Mouse (Mus musculus) T-helper 17 cell (primary cell): ENCODE measurements around the gene Heatr5a.

Source experiments
- in situ Hi-C, 2 experiments: fragments of 300-600 bp; cut with MboI, MseI; formaldehyde crosslinking; loops; 1 replicate in 1 of 2; 2 replicates in 1 of 2; pipeline ENCODE4 v1.15.1; 2025; ENCODE audit warnings: high pct_unique_total_duplicates in 2 of 2

Gene Heatr5a

GRCm38 (mm10) chr12:51849902-51850301 lies 121.2 kb downstream of the Heatr5a start:
- in situ Hi-C loops, result no loop called here

- in situ Hi-C loops, result no loop called here
Measured at GRCm38 (mm10) chr12:51847953-51848680, 123.0 kb downstream of the Heatr5a start.

GRCm38 (mm10) chr12:51845261-51845660 lies 125.9 kb downstream of the Heatr5a start:
- in situ Hi-C loops, result no loop called here

- in situ Hi-C loops, result no loop called here
Measured at GRCm38 (mm10) chr12:51844771-51845256, 126.3 kb downstream of the Heatr5a start.

- in situ Hi-C loops, result no loop called here
Measured at GRCm38 (mm10) chr12:51843576-51844520, 127.3 kb downstream of the Heatr5a start.

GRCm38 (mm10) chr12:51842081-51842864 lies 128.8 kb downstream of the Heatr5a start:
- in situ Hi-C loops, result no loop called here

GRCm38 (mm10) chr12:51839856-51840255 lies 131.3 kb downstream of the Heatr5a start:
- in situ Hi-C loops, result no loop called here

- in situ Hi-C loops, result no loop called here
Measured at GRCm38 (mm10) chr12:51835219-51835618, 135.9 kb downstream of the Heatr5a start.

- in situ Hi-C loops, result loop anchor here in 1 of 2 experiments (5.0 kb wide), 1 partner anchor 35 kb away; no protein-coding TSS in a partner anchor
Measured at GRCm38 (mm10) chr12:51831931-51832330, 139.2 kb downstream of the Heatr5a start.

GRCm38 (mm10) chr12:51831296-51831695 lies 139.8 kb downstream of the Heatr5a start:
- in situ Hi-C loops, result loop anchor here in 1 of 2 experiments (5.0 kb wide), 1 partner anchor 36 kb away; no protein-coding TSS in a partner anchor

GRCm38 (mm10) chr12:51830671-51831070 lies 140.4 kb downstream of the Heatr5a start:
- in situ Hi-C loops, result loop anchor here in 1 of 2 experiments (5.0 kb wide), 1 partner anchor 37 kb away; no protein-coding TSS in a partner anchor

GRCm38 (mm10) chr12:51830077-51830402 lies 141.1 kb downstream of the Heatr5a start:
- in situ Hi-C loops, result loop anchor here in 1 of 2 experiments (5.0 kb wide), 1 partner anchor 37 kb away; no protein-coding TSS in a partner anchor

- in situ Hi-C loops, result loop anchor here (5.0 kb wide), 1 partner anchor 38 kb away; no protein-coding TSS in a partner anchor
Measured at GRCm38 (mm10) chr12:51829290-51830076, 141.6 kb downstream of the Heatr5a start, which contains the start of gene Hectd1. Gene Hectd1, minus strand, starts transcription at chr12:51829536.

- in situ Hi-C loops, result loop anchor here in 1 of 2 experiments (5.0 kb wide), 1 partner anchor 38 kb away; no protein-coding TSS in a partner anchor
Measured at GRCm38 (mm10) chr12:51828716-51829289, 142.3 kb downstream of the Heatr5a start.

- in situ Hi-C loops, result loop anchor here in 1 of 2 experiments (5.0 kb wide), 1 partner anchor 39 kb away; no protein-coding TSS in a partner anchor
Measured at GRCm38 (mm10) chr12:51827958-51828650, 143.0 kb downstream of the Heatr5a start.
